ENCODE assay signal across 8 mouse cellular contexts in genomic region chr5:24335888-24336511, GRCm38 (mm10). TPM values are rescaled to one million over a fixed set of nuclear protein-coding genes. Genes with fewer than 3 reads are reported as not detected.
DNase-seq lines count a peak whose midpoint lies in the region; ATAC-seq lines count a peak whose summit lies in the region.

No protein-coding gene starts in this region.

- peaks cover 7% of the 10 kb centered on the region for H3K36me3 ChIP-seq in forebrain, embryonic 10.5 days (replicated peaks)
- 0 out of 2 replicates have a peak, but pooled peaks cover 3% of the 10 kb centered on the region for H3K36me3 ChIP-seq in hindbrain, embryonic 16.5 days (ENCODE audit: control insufficient read depth, insufficient read depth, low read length)
- no peaks in the 10 kb centered on the region for H3K36me3 ChIP-seq in liver, embryonic 15.5 days (replicated peaks)
- H3K36me3 ChIP-seq in neural tube, embryonic 14.5 days (ENCODE audit: control insufficient read depth, insufficient read depth, low read length): no peaks in the 10 kb centered on the region; the same call in 1 of the 2 replicates

- ATAC-seq in hindbrain, embryonic 16.5 days: peak; percentile 82
- ATAC-seq in liver, embryonic 15.5 days (ENCODE audit: insufficient read depth): peak; percentile 41; the same call in 1 of the 2 replicates
- peak; percentile 90 for ATAC-seq in neural tube, embryonic 14.5 days (ENCODE audit: low read depth)

- H3K4me1 ChIP-seq in forebrain, embryonic 10.5 days: peaks cover 42% of the 10 kb centered on the region
- H3K4me1 ChIP-seq in hindbrain, embryonic 16.5 days (ENCODE audit: control insufficient read depth, insufficient read depth, low read depth, low read length): peaks cover 4% of the 10 kb centered on the region; the same call in 1 of the 2 replicates
- H3K4me1 ChIP-seq in liver, embryonic 15.5 days (replicated peaks): 0 out of 2 replicates have a peak, but pooled peaks cover 2% of the 10 kb centered on the region
- peaks cover 8% of the 10 kb centered on the region for H3K4me1 ChIP-seq in neural tube, embryonic 14.5 days (ENCODE audit: control insufficient read depth, insufficient read depth, low read length)

- no peaks in the 10 kb centered on the region for H3K9me3 ChIP-seq in forebrain, embryonic 10.5 days
- no peaks in the 10 kb centered on the region for H3K9me3 ChIP-seq in hindbrain, embryonic 16.5 days (ENCODE audit: control insufficient read depth, low read length)
- no peaks in the 10 kb centered on the region for H3K9me3 ChIP-seq in liver, embryonic 15.5 days (replicated peaks)
- no peaks in the 10 kb centered on the region for H3K9me3 ChIP-seq in neural tube, embryonic 14.5 days (ENCODE audit: control insufficient read depth, low read length)

- peak; percentile 52 for DNase-seq in ovary, postnatal 14 days (ENCODE audit: low spot score)
- no peak for DNase-seq in ovary, adult 18-20 months (ENCODE audit: low spot score)
- DNase-seq in ZHBTc4 (ENCODE audit: low read depth, low spot score): peak; percentile 80
- DNase-seq in forebrain, embryonic 10.5 days (ENCODE audit: extremely low spot score, low spot score): peak; percentile 42
- DNase-seq in B cell, adult 2 months: no peak

- no peak overlapping the region for H3K9ac ChIP-seq in hindbrain, embryonic 16.5 days (ENCODE audit: low read depth, low read length)
- H3K9ac ChIP-seq in liver, embryonic 15.5 days: no peak overlapping the region
- H3K9ac ChIP-seq in neural tube, embryonic 14.5 days (replicated peaks; ENCODE audit: low read depth, low read length): no peak overlapping the region

- H3K4me2 ChIP-seq in hindbrain, embryonic 16.5 days (ENCODE audit: low read length): no peak overlapping the region
- no peak overlapping the region for H3K4me2 ChIP-seq in liver, embryonic 15.5 days
- no peak overlapping the region for H3K4me2 ChIP-seq in neural tube, embryonic 14.5 days (ENCODE audit: low read depth, low read length)

- WGBS in forebrain, embryonic 10.5 days: 20% methylated on average over 3 of the region's 3 CpGs
- WGBS in hindbrain, embryonic 16.5 days: 6% methylated on average over 3 of the region's 3 CpGs
- 14% methylated on average over 3 of the region's 3 CpGs for WGBS in liver, embryonic 15.5 days (ENCODE audit: insufficient replicate concordance)
- WGBS in neural tube, embryonic 14.5 days: 13% methylated on average over 3 of the region's 3 CpGs

- no peak overlapping the region for H3K4me3 ChIP-seq in forebrain, embryonic 10.5 days
- no peak overlapping the region for H3K4me3 ChIP-seq in hindbrain, embryonic 16.5 days (ENCODE audit: low read length)
- no peak overlapping the region for H3K4me3 ChIP-seq in liver, embryonic 15.5 days (replicated peaks)
- H3K4me3 ChIP-seq in neural tube, embryonic 14.5 days (ENCODE audit: low read depth, low read length): no peak overlapping the region

- H3K27me3 ChIP-seq in forebrain, embryonic 10.5 days (ENCODE audit: poor library complexity, severe bottlenecking): peaks cover 7% of the 10 kb centered on the region
- H3K27me3 ChIP-seq in hindbrain, embryonic 16.5 days (replicated peaks; ENCODE audit: control insufficient read depth, insufficient read depth, low read length): no peaks in the 10 kb centered on the region
- H3K27me3 ChIP-seq in liver, embryonic 15.5 days: no peaks in the 10 kb centered on the region
- H3K27me3 ChIP-seq in neural tube, embryonic 14.5 days (ENCODE audit: control insufficient read depth, insufficient read depth, low read length): no peaks in the 10 kb centered on the region

- 0 out of 2 replicates have a peak overlapping the region, but pooled peaks have one; percentile 8 for H3K27ac ChIP-seq in forebrain, embryonic 10.5 days
- no peak overlapping the region for H3K27ac ChIP-seq in hindbrain, embryonic 16.5 days (ENCODE audit: low read depth, low read length)
- H3K27ac ChIP-seq in liver, embryonic 15.5 days (replicated peaks): no peak overlapping the region
- H3K27ac ChIP-seq in neural tube, embryonic 14.5 days (ENCODE audit: low read depth, low read length): peak overlapping the region; percentile 41; the same call in 1 of the 2 replicates

RNA-seq across cellular contexts. Expression of gene Kcnh2, which starts 15.4 kb away (rescaled TPM):
- polyA plus RNA-seq in forebrain, embryonic 10.5 days (2016; fragmentation: Nextera tagmentation; extraction: Ambion mirVana): 17.8 and 21.3 TPM in 2 replicates
- polyA plus RNA-seq in hindbrain, embryonic 16.5 days (2015; fragmentation: Nextera tagmentation; extraction: Ambion mirVana): 13.0 and 14.0 TPM in 2 replicates
- 0.35 and 0.68 TPM in 2 replicates for polyA plus RNA-seq in liver, embryonic 15.5 days (2015; fragmentation: Nextera tagmentation; extraction: Ambion mirVana)
- 13.6 and 17.0 TPM in 2 replicates for polyA plus RNA-seq in neural tube, embryonic 14.5 days (2014; fragmentation: Nextera tagmentation; extraction: Ambion mirVana)

RNA-seq across cellular contexts. Expression of gene Nos3, which starts 28.6 kb away (rescaled TPM):
- 7.6 and 8.1 TPM in 2 replicates for polyA plus RNA-seq in forebrain, embryonic 10.5 days (2016; fragmentation: Nextera tagmentation; extraction: Ambion mirVana)
- 8.6 and 11.0 TPM in 2 replicates for polyA plus RNA-seq in hindbrain, embryonic 16.5 days (2015; fragmentation: Nextera tagmentation; extraction: Ambion mirVana)
- polyA plus RNA-seq in liver, embryonic 15.5 days (2015; fragmentation: Nextera tagmentation; extraction: Ambion mirVana): 2.1 and 2.5 TPM in 2 replicates
- 4.2 and 9.6 TPM in 2 replicates for polyA plus RNA-seq in neural tube, embryonic 14.5 days (2014; fragmentation: Nextera tagmentation; extraction: Ambion mirVana)

RNA-seq across cellular contexts. Expression of gene Atg9b, which starts 55.9 kb away (rescaled TPM):
- polyA plus RNA-seq in forebrain, embryonic 10.5 days (2016; fragmentation: Nextera tagmentation; extraction: Ambion mirVana): 0.99 and 1.3 TPM in 2 replicates
- polyA plus RNA-seq in hindbrain, embryonic 16.5 days (2015; fragmentation: Nextera tagmentation; extraction: Ambion mirVana): 3.6 and 4.6 TPM in 2 replicates
- 0.58 and 2.2 TPM in 2 replicates for polyA plus RNA-seq in liver, embryonic 15.5 days (2015; fragmentation: Nextera tagmentation; extraction: Ambion mirVana)
- 2.0 and 2.2 TPM in 2 replicates for polyA plus RNA-seq in neural tube, embryonic 14.5 days (2014; fragmentation: Nextera tagmentation; extraction: Ambion mirVana)

RNA-seq across cellular contexts. Expression of gene Abcb8, which starts 57.5 kb away (rescaled TPM):
- polyA plus RNA-seq in forebrain, embryonic 10.5 days (2016; fragmentation: Nextera tagmentation; extraction: Ambion mirVana): 57.1 and 61.8 TPM in 2 replicates
- 52.4 and 53.7 TPM in 2 replicates for polyA plus RNA-seq in hindbrain, embryonic 16.5 days (2015; fragmentation: Nextera tagmentation; extraction: Ambion mirVana)
- 25.6 and 30.8 TPM in 2 replicates for polyA plus RNA-seq in liver, embryonic 15.5 days (2015; fragmentation: Nextera tagmentation; extraction: Ambion mirVana)
- polyA plus RNA-seq in neural tube, embryonic 14.5 days (2014; fragmentation: Nextera tagmentation; extraction: Ambion mirVana): 47.2 and 47.7 TPM in 2 replicates

Comparison
In these comparisons a context has a peak if more than half of its experiments do, and no peak if none do; other contexts are left out.
1. DNase-seq: peak in ovary, postnatal 14 days (single experiment), ZHBTc4 (single experiment) and forebrain, embryonic 10.5 days (single experiment); none in ovary, adult 18-20 months (single experiment) and B cell, adult 2 months (0 of 2).
2. H3K27ac ChIP-seq: peak in forebrain, embryonic 10.5 days (single experiment) and neural tube, embryonic 14.5 days (single experiment); none in hindbrain, embryonic 16.5 days (single experiment) and liver, embryonic 15.5 days (single experiment).
3. Peak in every context shown above with its lines, with median percentiles within 50 percentile points of each other: ATAC-seq.